Mouse (Mus musculus): ENCODE data around the gene Cox19.

- TF ChIP-seq POLR2A (IDR thresholded peaks at IDR 0.05; ENCODE audit: insufficient read length, low read depth) (no peak), E2F4 (IDR thresholded peaks at IDR 0.05; ENCODE audit: insufficient read depth) (no peak), CEBPB (IDR thresholded peaks at IDR 0.05; ENCODE audit: insufficient read depth, poor library complexity, severe bottlenecking) (no peak)
These were observed 60.6 kb downstream of the Cox19 start for GRCm38 (mm10) chr5:139290467-139291259.

All from myocyte (in vitro differentiated cells).